Mouse (Mus musculus) myocyte (in vitro differentiated cells): ENCODE data around the gene Foxi3. TPM values are rescaled to one million over a fixed set of nuclear protein-coding genes. Genes with fewer than 3 reads are reported as not detected.

Source experiments
- H3K27me3 ChIP-seq: one replicate; pipeline ENCODE4 v1.6.1; 2011; ENCODE audit not compliant: control insufficient read depth, insufficient read depth, insufficient read length
- H3K36me3 ChIP-seq: one replicate; pipeline ENCODE4 v1.6.1; 2011; ENCODE audit not compliant: control insufficient read depth, insufficient read depth
- H3K4me2 ChIP-seq: one replicate; pipeline ENCODE4 v1.6.1; 2011; ENCODE audit warnings: low read depth, control low read depth
- H3K4me3 ChIP-seq: one replicate; pipeline ENCODE4 v1.5.1; 2011; ENCODE audit warnings: mild to moderate bottlenecking, control low read depth, moderate library complexity
- H3K79me2 ChIP-seq: one replicate; pipeline ENCODE4 v1.6.1; 2011; ENCODE audit not compliant: control insufficient read depth, insufficient read depth
- H3ac ChIP-seq: one replicate; pipeline ENCODE4 v1.6.1; 2011; ENCODE audit not compliant: control insufficient read depth, insufficient read length
- CEBPB ChIP-seq: IDR thresholded peaks from 2 replicates; pipeline ENCODE4 v1.6.1; 2011; ENCODE audit warnings: mild to moderate bottlenecking, moderate library complexity; ENCODE audit not compliant: poor library complexity, insufficient read depth, severe bottlenecking
- E2F4 ChIP-seq: IDR thresholded peaks from one replicate; pipeline ENCODE4 v1.6.1; 2011; ENCODE audit warnings: mild to moderate bottlenecking, control low read depth, moderate library complexity; ENCODE audit not compliant: insufficient read depth
- MAX ChIP-seq: IDR thresholded peaks from one replicate; pipeline ENCODE4 v1.6.1; 2011; ENCODE audit warnings: low read depth, mild to moderate bottlenecking, control low read depth
- MYOD1 ChIP-seq, 3 experiments: IDR thresholded peaks; one replicate each; pipeline ENCODE4 v1.6.1; 2011; ENCODE audit warnings: control low read depth in 2 of 3, low read depth in 2 of 3, mild to moderate bottlenecking in 2 of 3, moderate library complexity in 1 of 3; ENCODE audit not compliant: insufficient read length in 2 of 3, control insufficient read depth in 1 of 3
- MYOG ChIP-seq, 3 experiments: IDR thresholded peaks; one replicate each; pipeline ENCODE4 v1.6.1; 2011; ENCODE audit warnings: control low read depth in 2 of 3, low read depth in 2 of 3, mild to moderate bottlenecking in 2 of 3; ENCODE audit not compliant: insufficient read length in 2 of 3, control insufficient read depth in 1 of 3, insufficient read depth in 1 of 3
- POLR2A ChIP-seq: IDR thresholded peaks from one replicate; pipeline ENCODE4 v1.6.1; 2011; ENCODE audit warnings: low read depth, mild to moderate bottlenecking, control low read depth, moderate library complexity; ENCODE audit not compliant: insufficient read length
- POLR2AphosphoS2 ChIP-seq: IDR thresholded peaks from one replicate; pipeline ENCODE4 v1.6.1; 2011; ENCODE audit warnings: low read depth, control low read depth; ENCODE audit not compliant: insufficient read length
- REST ChIP-seq: IDR thresholded peaks from one replicate; pipeline ENCODE4 v1.6.1; 2011; ENCODE audit warnings: mild to moderate bottlenecking, control low read depth, moderate library complexity; ENCODE audit not compliant: insufficient read depth, insufficient read length
- SRF ChIP-seq: IDR thresholded peaks from one replicate; pipeline ENCODE4 v1.6.1; 2011; ENCODE audit warnings: low read depth; ENCODE audit not compliant: control insufficient read depth, insufficient read length
- TCF12 ChIP-seq: IDR thresholded peaks from one replicate; pipeline ENCODE4 v1.6.1; 2011; ENCODE audit warnings: mild to moderate bottlenecking, control low read depth; ENCODE audit not compliant: poor library complexity, insufficient read depth, severe bottlenecking
- TCF3 ChIP-seq: IDR thresholded peaks from one replicate; pipeline ENCODE4 v1.6.1; 2011; ENCODE audit warnings: low read depth, control low read depth; ENCODE audit not compliant: insufficient read length
- USF1 ChIP-seq: IDR thresholded peaks from one replicate; pipeline ENCODE4 v1.6.1; 2011; ENCODE audit warnings: low read depth, mild to moderate bottlenecking, control low read depth, moderate library complexity
- polyA plus RNA-seq: library from polyadenylated mRNA; unstranded; fragments of >200 nt; fragmentation: generic; extraction: Trizol; gene quantifications from one replicate; pipeline ENCODE4 v1.2.1, GENCODE M21; 2012; ENCODE audit warnings: missing spikeins

Gene Foxi3
- polyA plus RNA-seq, 1 experiment = not detected

- Histone ChIP-seq H3K36me3 (no peaks in the 10 kb centered on the region), H3K4me2 (no peak within 1 kb of the TSS), H3K79me2 (no peaks in the 10 kb centered on the region), H3ac (no peak within 1 kb of the TSS), H3K4me3 (no peak within 1 kb of the TSS), H3K27me3 (no peaks in the 10 kb centered on the region)
- no peak for TF ChIP-seq E2F4
- TF ChIP-seq MYOG (IDR thresholded peaks at IDR 0.05; ENCODE audit: control insufficient read depth in 1 of 3, insufficient read depth in 1 of 3, insufficient read length in 2 of 3, low read depth in 2 of 3) = no peak
- no peak for TF ChIP-seq TCF3
- no peak for TF ChIP-seq TCF12
- TF ChIP-seq REST = no peak
- no peak for TF ChIP-seq POLR2A
- TF ChIP-seq MYOD1 (IDR thresholded peaks at IDR 0.05; ENCODE audit: control insufficient read depth in 1 of 3, insufficient read length in 2 of 3, low read depth in 2 of 3) = no peak
- no peak for TF ChIP-seq CEBPB
- no peak for TF ChIP-seq USF1
- TF ChIP-seq SRF = no peak
- TF ChIP-seq POLR2AphosphoS2 = no peak
- TF ChIP-seq MAX = no peak
Measured at GRCm38 (mm10) chr6:70918827-70919226, 37.5 kb upstream of the Foxi3 start, which contains the start of gene Tex37. TSS of gene Tex37 (minus strand) at chr6:70918927.

GRCm38 (mm10) chr6:70921274-70922074 is 34.9 kb upstream of the Foxi3 start:
- H3K27me3 ChIP-seq = no peaks in the 10 kb centered on the region
- H3K36me3 ChIP-seq = no peaks in the 10 kb centered on the region
- no peak overlapping the region for H3K4me3 ChIP-seq
- H3K4me2 ChIP-seq = peak overlapping the region; percentile 44
- no peaks in the 10 kb centered on the region for H3K79me2 ChIP-seq
- no peak for TF ChIP-seq REST
- TF ChIP-seq TCF3 = no peak
- no peak for TF ChIP-seq SRF
- TF ChIP-seq USF1 = no peak
- TF ChIP-seq E2F4 = no peak
- TF ChIP-seq MYOG (IDR thresholded peaks at IDR 0.05; ENCODE audit: control insufficient read depth in 1 of 3, insufficient read depth in 1 of 3, insufficient read length in 2 of 3, low read depth in 2 of 3) = no peak
- no peak for TF ChIP-seq MYOD1 (IDR thresholded peaks at IDR 0.05; ENCODE audit: control insufficient read depth in 1 of 3, insufficient read length in 2 of 3, low read depth in 2 of 3)
- no peak for TF ChIP-seq MAX
- TF ChIP-seq POLR2AphosphoS2 = no peak
- TF ChIP-seq POLR2A = no peak
- TF ChIP-seq CEBPB = no peak
- no peak for TF ChIP-seq TCF12
- H3ac ChIP-seq = no peak overlapping the region

GRCm38 (mm10) chr6:70931801-70932200 is 24.5 kb upstream of the Foxi3 start:
- Histone ChIP-seq H3K36me3 (no peaks in the 10 kb centered on the region), H3K4me3 (no peak overlapping the region), H3K27me3 (peaks cover under 1% of the 10 kb centered on the region), H3ac (no peak overlapping the region), H3K79me2 (no peaks in the 10 kb centered on the region), H3K4me2 (no peak overlapping the region)
- no peak for TF ChIP-seq CEBPB
- TF ChIP-seq MYOG (IDR thresholded peaks at IDR 0.05; ENCODE audit: control insufficient read depth in 1 of 3, insufficient read depth in 1 of 3, insufficient read length in 2 of 3, low read depth in 2 of 3) = no peak
- no peak for TF ChIP-seq USF1
- no peak for TF ChIP-seq SRF
- no peak for TF ChIP-seq E2F4
- TF ChIP-seq TCF12 = no peak

GRCm38 (mm10) chr6:70953274-70953673 is 3.1 kb upstream of the Foxi3 start:
- Histone ChIP-seq H3ac (no peak overlapping the region), H3K27me3 (peaks cover 23% of the 10 kb centered on the region), H3K4me2 (no peak overlapping the region), H3K79me2 (no peaks in the 10 kb centered on the region), H3K4me3 (no peak overlapping the region), H3K36me3 (no peaks in the 10 kb centered on the region)
- TF ChIP-seq MAX (no peak), TCF12 (no peak)

- H3K4me3 ChIP-seq = no peak overlapping the region
- no peak overlapping the region for H3ac ChIP-seq
- TF ChIP-seq TCF3 = no peak
- TF ChIP-seq MYOD1 (IDR thresholded peaks at IDR 0.05; ENCODE audit: control insufficient read depth in 1 of 3, insufficient read length in 2 of 3, low read depth in 2 of 3) = no peak
- TF ChIP-seq USF1 = no peak
- no peak for TF ChIP-seq POLR2AphosphoS2
- TF ChIP-seq POLR2A = no peak
- no peak for TF ChIP-seq REST
- TF ChIP-seq SRF = no peak
- TF ChIP-seq E2F4 = no peak
- no peak for TF ChIP-seq MAX
- no peak for TF ChIP-seq CEBPB
- no peak for TF ChIP-seq MYOG (IDR thresholded peaks at IDR 0.05; ENCODE audit: control insufficient read depth in 1 of 3, insufficient read depth in 1 of 3, insufficient read length in 2 of 3, low read depth in 2 of 3)
- no peak for TF ChIP-seq TCF12
- no peaks in the 10 kb centered on the region for H3K36me3 ChIP-seq
- no peaks in the 10 kb centered on the region for H3K79me2 ChIP-seq
- peaks cover 23% of the 10 kb centered on the region for H3K27me3 ChIP-seq
- no peak overlapping the region for H3K4me2 ChIP-seq
Measured at GRCm38 (mm10) chr6:70954040-70954439, 2.3 kb upstream of the Foxi3 start.
